Mouse (Mus musculus) stomach, postnatal 0 days (tissue): ENCODE measurements around the gene Tnfrsf4. TPM values are rescaled to one million over a fixed set of nuclear protein-coding genes. Genes with fewer than 3 reads are reported as not detected.
A peak's percentile ranks its signal among the peaks of the same experiment; 100 is the strongest.

ENCODE experiments used
- ATAC-seq: fragments of 200-750 bp; cut with Nextera tagmentation; 2 replicates; pipeline ENCODE4 v1.8.0; 2017; ENCODE audit not compliant: low FRiP score, low TSS enrichment
- DNase-seq: peaks from one replicate; pipeline ENCODE4 v3.0.0-alpha.2; 2016; ENCODE audit warnings: low spot score
- H3K27ac ChIP-seq: fragments of 300-500 bp; sonication (generic); replicated peaks from 2 replicates; pipeline ENCODE4 v1.5.1; 2014; ENCODE audit warnings: mild to moderate bottlenecking, control low read depth
- H3K27me3 ChIP-seq: fragments of 300-500 bp; sonication (generic); 2 replicates; pipeline ENCODE4 v1.6.1; 2014; ENCODE audit warnings: low read length; ENCODE audit not compliant: control insufficient read depth, insufficient read depth
- H3K36me3 ChIP-seq: fragments of 300-500 bp; sonication (generic); 2 replicates; pipeline ENCODE4 v1.6.1; 2014; ENCODE audit warnings: low read length, mixed read lengths; ENCODE audit not compliant: control insufficient read depth, insufficient read depth
- H3K4me1 ChIP-seq: fragments of 300-500 bp; sonication (generic); replicated peaks from 2 replicates; pipeline ENCODE4 v1.6.1; 2014; ENCODE audit warnings: antibody characterized with exemption; ENCODE audit not compliant: control insufficient read depth, insufficient read depth
- H3K4me2 ChIP-seq: fragments of 300-500 bp; sonication (generic); replicated peaks from 2 replicates; pipeline ENCODE4 v1.6.1; 2014; ENCODE audit warnings: low read depth, mild to moderate bottlenecking, control low read depth, moderate library complexity
- H3K4me3 ChIP-seq: fragments of 300-500 bp; sonication (generic); 2 replicates; pipeline ENCODE4 v1.5.1; 2014; ENCODE audit warnings: low read depth, low read length, control low read depth
- H3K9ac ChIP-seq: fragments of 300-500 bp; sonication (generic); 2 replicates; pipeline ENCODE4 v1.6.1; 2014; ENCODE audit warnings: mild to moderate bottlenecking, low read length, control low read depth, mixed read lengths
- H3K9me3 ChIP-seq: fragments of 300-500 bp; sonication (generic); 2 replicates; pipeline ENCODE4 v1.6.1; 2016; ENCODE audit warnings: low read length; ENCODE audit not compliant: control insufficient read depth
- CTCF ChIP-seq: IDR thresholded peaks from 2 replicates; pipeline ENCODE4 v1.5.1; 2016; ENCODE audit warnings: antibody characterized with exemption, low read depth, mild to moderate bottlenecking, moderate library complexity
- EP300 ChIP-seq: optimal IDR thresholded peaks from 2 replicates; pipeline ENCODE3; 2016; ENCODE audit warnings: antibody characterized with exemption
- WGBS: fragments of 180-500 bp; shearing (Covaris S2); extraction: QIAGEN DNeasy Blood & Tissue Kit; methylation state at CpG from one replicate; pipeline ENCODE4 v1.1.7; 2014; 5-methylcytosine and 5-hydroxymethylcytosine counted together
- polyA plus RNA-seq: library from polyadenylated mRNA; unstranded; fragments of >200 nt; fragmentation: Nextera tagmentation; extraction: Ambion mirVana; gene quantifications from 2 replicates; pipeline ENCODE4 v1.2.1, GENCODE M21; 2015

The Tnfrsf4 gene
- polyA plus RNA-seq, 1 experiment from 2014 or later: 0.21 TPM

GRCm38 (mm10) chr4:156030651-156031118, 17.0 kb downstream of the Tnfrsf4 start:
- ATAC-seq: no peak; the same call in 1 of the 2 replicates

GRCm38 (mm10) chr4:156031255-156031592, 17.6 kb downstream of the Tnfrsf4 start:
- H3K4me2 ChIP-seq: peak overlapping the region; percentile 65
- H3K27ac ChIP-seq: peak overlapping the region; percentile 90
- TF ChIP-seq CTCF (no peak), EP300 (no peak)
- no peak for DNase-seq
- H3K27me3 ChIP-seq: no peaks in the 10 kb centered on the region
- H3K9me3 ChIP-seq: no peaks in the 10 kb centered on the region
- peak; percentile 27 for ATAC-seq
- peak overlapping the region; percentile 55 for H3K4me3 ChIP-seq
- H3K36me3 ChIP-seq: no peaks in the 10 kb centered on the region
- 2% methylated on average over 7 of the region's 7 CpGs for WGBS
- peaks cover 10% of the 10 kb centered on the region for H3K4me1 ChIP-seq
- peak overlapping the region; percentile 68 for H3K9ac ChIP-seq

More at GRCm38 (mm10) chr4:156030651-156031118, 17.0 kb downstream of the Tnfrsf4 start:
- Histone ChIP-seq H3K9me3 (no peaks in the 10 kb centered on the region), H3K27me3 (no peaks in the 10 kb centered on the region), H3K4me3 (peak overlapping the region; percentile 55), H3K27ac (peak overlapping the region; percentile 90), H3K9ac (peak overlapping the region; percentile 68), H3K4me1 (peaks cover 10% of the 10 kb centered on the region), H3K36me3 (no peaks in the 10 kb centered on the region), H3K4me2 (peak overlapping the region; percentile 65)
- 37% methylated on average over 9 of the region's 9 CpGs for WGBS
- peak; percentile 21; the same call in 1 of the 2 replicates for TF ChIP-seq CTCF
- TF ChIP-seq EP300: no peak
- DNase-seq: peak; percentile 22

DNA sequence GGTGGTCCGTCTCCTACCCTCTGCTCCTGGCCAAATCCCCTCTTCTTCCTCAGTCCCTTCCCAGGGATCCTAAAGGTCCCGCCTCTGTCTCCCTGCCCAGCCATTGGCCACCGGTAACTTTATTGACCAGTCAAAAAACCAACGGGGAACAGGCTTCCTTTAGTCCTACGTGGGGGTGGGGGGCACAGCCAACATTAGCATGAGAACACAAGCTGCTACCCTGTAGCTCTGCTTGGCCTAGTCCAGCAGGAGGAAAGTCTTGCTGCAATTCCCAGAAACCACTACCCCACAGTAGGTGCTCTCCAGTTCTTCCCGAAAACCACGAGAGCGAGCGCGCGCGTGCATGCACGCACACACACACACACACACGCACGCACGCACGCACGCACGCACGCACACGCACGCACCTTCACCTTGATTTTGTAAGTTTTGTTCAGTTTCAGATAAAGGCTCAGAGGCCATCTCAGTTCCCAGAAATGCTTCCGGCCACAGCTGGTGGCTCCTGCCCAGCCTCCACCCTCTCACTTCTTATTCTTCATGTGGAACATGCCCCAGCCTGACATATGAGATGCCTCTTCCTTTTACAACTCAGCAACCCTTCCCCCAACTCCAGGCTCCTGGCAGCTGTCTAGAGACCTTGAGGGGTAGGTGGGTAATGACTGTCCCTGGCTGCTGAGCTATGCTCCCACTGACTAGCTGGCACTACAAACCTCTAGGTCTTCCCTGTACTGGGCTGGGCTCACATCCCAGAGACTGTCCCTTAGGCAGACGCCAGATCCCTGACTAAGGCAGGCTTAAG, 18.1 kb downstream of the Tnfrsf4 start:
- Histone ChIP-seq H3K36me3 (no peaks in the 10 kb centered on the region), H3K9me3 (no peaks in the 10 kb centered on the region), H3K4me1 (peaks cover 10% of the 10 kb centered on the region), H3K4me2 (peak overlapping the region; percentile 65), H3K27ac (peak overlapping the region; percentile 90), H3K9ac (peak overlapping the region; percentile 68), H3K27me3 (no peaks in the 10 kb centered on the region), H3K4me3 (peak overlapping the region; percentile 55)
- TF ChIP-seq EP300 (no peak), CTCF (no peak)
- WGBS: under 1% methylated on average over 24 of the region's 24 CpGs
- ATAC-seq (peak; percentile 83), DNase-seq (peak; percentile 83)

- no peaks in the 10 kb centered on the region for H3K27me3 ChIP-seq
- H3K9ac ChIP-seq: no peak overlapping the region
- WGBS: 67% methylated on average over 4 of the region's 4 CpGs
- no peak overlapping the region for H3K4me2 ChIP-seq
- no peaks in the 10 kb centered on the region for H3K36me3 ChIP-seq
- no peaks in the 10 kb centered on the region for H3K9me3 ChIP-seq
- ATAC-seq: no peak
- DNase-seq: no peak
- peaks cover 10% of the 10 kb centered on the region for H3K4me1 ChIP-seq
- peak overlapping the region; percentile 90 for H3K27ac ChIP-seq
- TF ChIP-seq EP300: no peak
- TF ChIP-seq CTCF: no peak
- H3K4me3 ChIP-seq: no peak overlapping the region
These were observed 19.2 kb downstream of the Tnfrsf4 start for GRCm38 (mm10) chr4:156032856-156033255.

DNA sequence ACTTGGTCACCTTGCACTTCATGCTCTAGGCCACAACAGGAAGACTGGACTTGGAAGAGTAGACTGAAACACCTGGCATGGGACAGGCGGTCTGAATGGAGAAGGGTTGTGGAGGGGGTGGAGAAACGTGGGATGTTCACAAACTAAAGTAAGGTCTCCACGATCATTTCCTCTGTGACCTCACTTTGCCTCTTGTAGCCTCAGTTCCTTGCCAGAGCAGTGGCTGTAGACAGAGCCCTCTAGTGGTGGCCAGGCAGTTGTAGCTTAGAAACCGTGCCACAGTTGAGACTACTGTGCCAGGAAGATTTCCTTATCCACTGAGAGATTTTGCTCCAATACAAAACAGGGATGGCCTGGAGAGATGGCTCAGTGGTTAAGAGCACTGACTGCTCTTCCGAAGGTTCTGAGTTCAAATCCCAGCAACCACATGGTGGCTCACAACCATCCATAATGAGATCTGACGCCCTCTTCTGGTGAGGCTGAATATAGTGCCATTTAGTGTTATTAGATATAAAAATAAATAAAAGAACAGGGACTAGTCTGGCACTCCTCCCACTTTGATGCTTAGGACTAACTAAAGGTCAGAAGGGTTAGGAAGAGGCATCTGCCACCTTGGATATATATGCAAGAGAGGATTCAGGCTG, 20.0 kb downstream of the Tnfrsf4 start:
- ATAC-seq: 0 out of 2 replicates have a peak, but pooled peaks have one; percentile 24
- peak; percentile 47 for DNase-seq
- no peak overlapping the region for H3K4me3 ChIP-seq
- no peak overlapping the region for H3K9ac ChIP-seq
- H3K27ac ChIP-seq: no peak overlapping the region
- H3K4me2 ChIP-seq: no peak overlapping the region
- peaks cover 10% of the 10 kb centered on the region for H3K4me1 ChIP-seq
- H3K36me3 ChIP-seq: no peaks in the 10 kb centered on the region
- no peaks in the 10 kb centered on the region for H3K9me3 ChIP-seq
- H3K27me3 ChIP-seq: no peaks in the 10 kb centered on the region
- WGBS: 35% methylated on average over 6 of the region's 6 CpGs
- peak; percentile 79 for TF ChIP-seq CTCF
- no peak for TF ChIP-seq EP300
